Mouse (Mus musculus) adipocyte (in vitro differentiated cells): ENCODE data around the gene 2900026A02Rik.

ENCODE experiments used
- DNase-seq: peaks from one replicate; pipeline ENCODE4 v3.0.0-alpha.2; 2016; ENCODE audit warnings: low spot score

The 2900026A02Rik gene

GRCm38 (mm10) chr5:113092406-113092805 is 128.6 kb downstream of the 2900026A02Rik start:
- no peak for DNase-seq

GRCm38 (mm10) chr5:113091162-113091561 is 129.9 kb downstream of the 2900026A02Rik start:
- DNase-seq, result no peak

- DNase-seq, result no peak
Measured at GRCm38 (mm10) chr5:113090750-113091149, 130.3 kb downstream of the 2900026A02Rik start.

GRCm38 (mm10) chr5:113090077-113090690 is 130.9 kb downstream of the 2900026A02Rik start:
- no peak for DNase-seq

- no peak for DNase-seq
Measured at GRCm38 (mm10) chr5:113087465-113087864, 133.6 kb downstream of the 2900026A02Rik start.

- DNase-seq, result no peak
Measured at GRCm38 (mm10) chr5:113086990-113087389, 134.0 kb downstream of the 2900026A02Rik start.

- DNase-seq, result no peak
Measured at GRCm38 (mm10) chr5:113086439-113086838, 134.6 kb downstream of the 2900026A02Rik start.

GRCm38 (mm10) chr5:113085931-113086330 is 135.1 kb downstream of the 2900026A02Rik start:
- no peak for DNase-seq

GRCm38 (mm10) chr5:113084309-113084708 is 136.7 kb downstream of the 2900026A02Rik start:
- DNase-seq, result no peak

GRCm38 (mm10) chr5:113082356-113083168 is 138.5 kb downstream of the 2900026A02Rik start:
- no peak for DNase-seq

- no peak for DNase-seq
Measured at GRCm38 (mm10) chr5:113081439-113081838, 139.6 kb downstream of the 2900026A02Rik start, which contains the start of gene Crybb3. Gene Crybb3, minus strand, starts transcription at chr5:113081584.

GRCm38 (mm10) chr5:113081020-113081419 is 140.0 kb downstream of the 2900026A02Rik start:
- no peak for DNase-seq

- no peak for DNase-seq
Measured at GRCm38 (mm10) chr5:113079783-113080182, 141.3 kb downstream of the 2900026A02Rik start.

- no peak for DNase-seq
Measured at GRCm38 (mm10) chr5:113078686-113079085, 142.3 kb downstream of the 2900026A02Rik start.

- no peak for DNase-seq
Measured at GRCm38 (mm10) chr5:113070017-113070416, 151.0 kb downstream of the 2900026A02Rik start, which contains the start of gene Crybb2. Gene Crybb2, minus strand, starts transcription at chr5:113070117.

- peak; percentile 44 for DNase-seq
Measured at GRCm38 (mm10) chr5:113054308-113054707, 166.7 kb downstream of the 2900026A02Rik start.

GRCm38 (mm10) chr5:113050581-113051185 is 170.4 kb downstream of the 2900026A02Rik start:
- DNase-seq, result no peak

GRCm38 (mm10) chr5:113049876-113050275 is 171.2 kb downstream of the 2900026A02Rik start:
- DNase-seq, result no peak

GRCm38 (mm10) chr5:113045511-113046273 is 175.3 kb downstream of the 2900026A02Rik start:
- DNase-seq, result no peak

GRCm38 (mm10) chr5:113043531-113043930 is 177.5 kb downstream of the 2900026A02Rik start:
- DNase-seq, result no peak

- DNase-seq, result no peak
Measured at GRCm38 (mm10) chr5:113041567-113042071, 179.4 kb downstream of the 2900026A02Rik start.

GRCm38 (mm10) chr5:113040776-113041175 is 180.3 kb downstream of the 2900026A02Rik start:
- DNase-seq, result no peak
